Mouse (Mus musculus): Measurements from ENCODE around the gene Itga9.

Itga9 gene

DNA sequence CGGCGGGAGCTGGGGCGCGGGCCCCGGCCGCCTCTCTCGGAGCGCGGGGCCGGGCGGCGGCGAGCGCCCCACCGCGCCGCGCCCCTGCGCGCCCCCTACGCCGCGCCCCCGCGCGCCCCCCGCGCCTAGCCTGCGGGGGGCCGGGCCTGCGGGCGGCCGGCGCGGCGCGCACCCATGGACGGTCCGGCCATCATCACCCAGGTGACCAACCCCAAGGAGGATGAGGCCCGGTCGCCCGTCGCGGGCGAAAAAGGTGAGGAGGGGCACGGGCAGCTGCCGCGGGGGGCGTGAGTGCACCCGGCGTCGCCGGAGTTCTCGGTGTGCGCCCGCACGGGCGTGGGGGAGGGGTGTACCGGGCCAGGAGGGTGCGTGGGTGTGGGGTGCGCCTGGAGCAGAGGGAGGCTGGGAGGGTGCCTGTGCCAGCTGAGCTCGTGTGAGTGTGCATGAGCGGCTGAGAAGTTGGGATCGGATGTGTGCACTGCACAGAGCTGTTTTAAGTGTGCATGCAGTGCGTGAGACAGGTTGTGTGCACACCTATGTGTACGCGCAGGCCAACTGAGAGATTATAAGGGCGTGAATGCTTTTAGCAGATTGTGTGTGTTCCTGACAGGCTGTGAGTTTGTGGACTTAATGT is 320.3 kb downstream of the Itga9 start:
- DNase-seq: peak; percentile 66

GRCm38 (mm10) chr9:118927501-118927900 is 321.0 kb downstream of the Itga9 start:
- peak; percentile 67 for DNase-seq

GRCm38 (mm10) chr9:118928007-118928406 is 321.5 kb downstream of the Itga9 start:
- DNase-seq: peak; percentile 42

- peak; percentile 52 for DNase-seq
Observed at GRCm38 (mm10) chr9:118928656-118929055, 322.2 kb downstream of the Itga9 start.

DNA sequence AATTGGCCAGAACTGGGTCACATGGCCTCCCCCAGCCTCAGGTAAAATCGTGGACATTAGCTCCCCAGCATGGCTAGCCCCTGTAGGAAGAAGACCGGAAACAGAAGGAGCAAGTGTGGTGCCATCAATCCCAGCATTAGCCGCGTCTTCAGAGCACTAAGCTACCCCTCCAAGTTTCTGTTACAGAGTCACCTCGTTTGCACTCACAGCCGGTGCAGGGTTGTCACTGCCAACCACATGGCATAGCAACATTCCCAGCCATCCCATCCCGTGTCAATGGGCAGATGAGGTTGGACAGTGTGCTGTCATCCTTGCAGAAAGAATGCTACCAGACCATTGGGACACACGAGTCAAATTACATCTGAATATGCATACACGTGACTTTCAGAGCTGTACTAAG is 324.1 kb downstream of the Itga9 start:
- no peak for DNase-seq

GRCm38 (mm10) chr9:118933800-118934199 is 327.3 kb downstream of the Itga9 start:
- no peak for DNase-seq

DNA sequence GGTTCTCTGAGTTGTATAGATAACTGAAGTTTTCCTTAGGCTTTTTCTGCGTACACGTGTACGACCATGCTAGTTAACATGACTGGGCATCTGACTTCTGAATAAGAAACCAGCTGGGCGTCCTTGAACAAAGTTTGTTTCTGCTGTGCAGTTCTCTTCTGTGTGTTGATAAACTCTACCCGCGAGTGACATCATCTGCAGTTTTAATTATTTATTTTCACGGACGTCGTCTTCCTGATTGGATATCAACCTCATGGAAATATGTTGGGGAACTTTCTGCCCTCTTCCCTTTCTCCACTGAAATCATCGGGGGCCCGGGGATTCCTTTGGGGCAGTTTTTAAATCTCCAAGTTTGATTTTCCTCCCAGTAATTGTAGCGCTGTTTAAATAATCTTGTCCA is 327.8 kb downstream of the Itga9 start:
- peak; percentile 27 for DNase-seq

- no peak for DNase-seq
Observed at GRCm38 (mm10) chr9:118935098-118935497, 328.6 kb downstream of the Itga9 start.

- DNase-seq: peak; percentile 43
Observed at GRCm38 (mm10) chr9:118936071-118936470, 329.6 kb downstream of the Itga9 start.

DNA sequence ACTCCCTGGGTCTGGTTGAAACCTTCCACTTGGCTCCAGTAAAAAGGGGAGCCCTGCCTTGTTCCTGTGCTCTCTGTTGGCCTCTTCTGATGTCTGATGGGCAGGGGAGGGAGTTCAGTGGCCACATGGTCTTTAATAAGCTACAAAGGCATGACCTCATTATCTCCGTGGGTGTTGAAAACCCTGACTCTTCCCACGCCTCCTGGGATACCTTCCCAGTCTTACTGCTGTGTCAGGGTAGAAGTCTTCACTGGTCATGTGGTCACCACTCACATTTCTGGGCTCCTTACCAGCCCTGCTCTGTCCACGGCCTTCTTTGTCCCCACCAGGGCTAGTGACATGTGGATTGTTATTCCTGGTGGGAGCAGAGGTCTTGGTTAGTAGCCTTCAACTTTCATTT is 331.0 kb downstream of the Itga9 start:
- peak; percentile 44 for DNase-seq

GRCm38 (mm10) chr9:118939410-118939809 is 332.9 kb downstream of the Itga9 start:
- peak; percentile 37 for DNase-seq

DNA sequence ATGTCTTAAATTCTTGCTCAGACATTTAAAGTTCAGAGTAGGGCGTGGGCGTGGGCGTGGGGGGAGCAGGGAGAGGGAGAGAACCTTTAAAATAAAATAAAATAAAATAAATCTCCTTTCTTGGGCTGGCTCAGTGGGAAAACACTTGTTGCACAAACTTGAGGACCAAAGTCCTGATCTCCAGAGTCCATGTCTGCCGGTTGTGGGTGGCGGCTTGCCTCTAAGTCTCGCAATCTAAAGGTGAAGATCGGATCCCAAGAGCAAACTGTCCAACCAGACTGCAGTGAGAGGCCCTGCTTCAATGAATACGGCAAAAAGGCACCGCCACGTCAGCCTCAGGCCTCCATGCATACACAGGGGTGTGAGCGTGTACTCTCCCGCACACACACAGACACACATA is 333.3 kb downstream of the Itga9 start:
- no peak for DNase-seq

DNA sequence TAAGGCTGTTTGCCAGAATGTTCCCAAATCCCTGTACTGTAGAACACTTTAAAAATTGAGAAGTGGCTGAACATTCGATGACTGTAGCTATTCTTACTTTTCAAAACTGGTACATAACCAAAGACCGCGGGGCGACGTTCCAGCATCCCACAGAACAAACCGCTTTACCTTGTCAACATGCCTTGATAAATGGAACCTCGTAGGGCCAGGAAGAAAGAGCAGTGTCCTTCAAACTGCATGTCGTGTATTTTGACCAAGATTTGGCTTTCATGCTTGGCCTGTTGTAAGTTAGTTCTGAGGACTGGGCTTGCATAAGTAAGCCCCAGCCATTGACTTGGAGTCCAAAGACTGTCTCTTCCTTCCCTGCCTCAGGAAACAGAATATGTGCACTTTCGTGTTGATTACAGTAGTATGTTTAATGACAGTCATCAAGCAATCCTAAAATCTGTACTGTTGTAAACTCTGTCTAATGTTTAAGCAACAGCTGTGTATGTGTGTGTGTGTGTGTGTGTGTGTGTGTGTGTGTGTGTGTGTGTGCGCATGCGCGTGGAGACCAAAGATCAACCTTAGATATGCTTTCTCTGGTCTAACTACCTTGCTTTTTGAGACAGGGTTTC is 334.2 kb downstream of the Itga9 start:
- no peak for DNase-seq

DNA sequence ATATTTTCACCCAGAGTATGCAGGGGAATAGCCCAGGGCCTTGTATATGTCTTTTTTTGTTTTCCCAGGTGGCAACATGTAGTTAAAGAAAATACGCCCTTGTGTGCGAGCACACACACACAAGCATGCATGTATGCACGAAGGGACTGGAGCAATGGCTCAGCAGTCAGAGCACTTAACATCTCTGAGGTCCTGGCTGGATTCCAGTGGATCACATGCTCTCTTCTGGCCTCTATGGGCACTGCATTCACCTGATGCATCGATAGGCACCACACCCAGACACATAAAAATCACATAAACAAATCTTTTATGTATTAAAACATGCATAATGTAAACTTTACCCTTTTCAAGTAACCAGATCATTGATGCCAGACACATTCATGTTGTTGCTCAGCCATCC is 335.5 kb downstream of the Itga9 start:
- DNase-seq: peak; percentile 18

DNA sequence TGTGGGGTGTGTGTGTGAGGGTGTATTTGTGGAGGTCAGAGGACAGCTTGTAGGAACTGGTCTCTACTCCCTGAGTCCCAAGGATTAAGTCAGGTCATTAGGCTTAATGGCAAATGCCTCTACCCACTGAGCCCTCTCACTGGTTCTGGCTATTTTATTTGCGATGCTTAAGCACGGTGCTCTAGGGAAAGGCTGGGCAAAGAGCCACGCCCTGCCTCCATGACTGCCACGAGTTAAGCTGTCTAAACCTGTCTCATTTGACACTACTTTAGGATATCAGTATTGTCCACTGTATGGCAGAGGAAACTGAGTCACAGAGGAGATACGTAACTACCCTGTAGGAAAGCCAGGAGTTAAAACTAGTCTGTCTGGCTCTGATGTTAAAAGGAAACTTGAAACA is 337.5 kb downstream of the Itga9 start:
- peak; percentile 16 for DNase-seq

DNA sequence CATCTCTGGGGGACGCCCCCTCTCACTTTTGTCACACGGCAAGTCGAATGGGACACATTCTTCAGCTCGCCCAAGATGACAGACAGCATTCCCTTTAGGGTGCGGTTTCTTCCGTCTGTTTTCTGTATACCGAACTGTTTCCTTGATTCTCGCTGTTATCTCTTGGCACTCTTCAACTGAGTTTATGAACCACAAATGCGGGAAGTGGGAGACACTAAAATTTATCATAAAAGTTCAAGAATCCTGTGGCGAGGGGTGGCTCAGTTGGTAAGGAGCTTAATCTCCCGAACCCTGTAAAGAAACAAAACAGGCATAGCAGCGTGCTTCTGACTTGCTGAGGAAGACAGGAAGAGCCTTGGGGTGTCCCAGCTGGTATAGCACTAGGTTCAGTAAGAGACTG is 337.9 kb downstream of the Itga9 start:
- peak; percentile 39 for DNase-seq

- DNase-seq: no peak
Observed at GRCm38 (mm10) chr9:118948486-118948885, 342.0 kb downstream of the Itga9 start.

- no peak for DNase-seq
Observed at GRCm38 (mm10) chr9:118949124-118949523, 342.6 kb downstream of the Itga9 start.

DNA sequence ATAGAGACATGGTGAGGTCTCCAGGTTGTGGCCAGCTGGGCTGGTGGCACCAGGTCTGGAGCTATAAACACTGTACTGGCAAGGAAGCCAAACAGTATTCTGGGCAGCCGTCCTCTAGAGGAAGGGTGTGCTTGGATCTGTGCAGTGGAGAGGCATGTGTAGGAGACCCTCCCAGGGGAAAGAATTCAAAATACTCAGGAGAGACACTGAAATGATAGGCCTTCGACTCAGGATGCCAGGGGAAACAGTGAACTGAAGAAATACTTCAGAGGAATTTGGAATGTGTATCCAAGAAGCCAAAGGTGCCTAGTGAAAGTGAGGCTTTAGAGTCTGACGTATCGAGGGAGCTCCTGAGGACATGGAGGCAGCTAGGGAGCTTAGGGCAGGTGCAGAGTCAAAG is 343.2 kb downstream of the Itga9 start:
- no peak for DNase-seq

DNA sequence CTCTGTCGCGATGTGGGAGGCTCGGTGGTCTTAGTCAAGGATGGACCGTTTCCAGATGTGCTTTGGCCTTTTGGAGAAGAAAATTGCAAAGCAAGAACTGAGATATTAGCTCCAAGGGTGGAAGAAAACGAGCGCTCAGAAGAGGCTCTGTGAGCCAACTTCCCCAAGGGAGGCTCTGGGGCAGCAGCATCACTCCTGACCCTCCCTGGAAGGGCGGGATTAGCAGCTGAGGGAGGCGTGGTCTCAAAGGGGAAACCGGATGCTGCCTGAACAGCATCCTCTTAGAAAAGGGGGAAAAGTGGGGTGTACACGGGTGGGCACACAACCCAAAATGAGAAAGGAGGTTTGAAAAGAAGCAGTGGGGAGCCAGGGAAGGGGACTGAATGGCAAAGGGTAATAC is 343.6 kb downstream of the Itga9 start:
- DNase-seq: peak; percentile 56
